Mouse (Mus musculus) limb, embryonic 13.5 days (tissue): ENCODE measurements around the gene Abca13. TPM values are rescaled to one million over a fixed set of nuclear protein-coding genes. Genes with fewer than 3 reads are reported as not detected.
"Not testable (repeated sequence)": the region's sequence is repeated elsewhere in the genome, so short reads cannot be mapped to it uniquely, and the experiment has no call there.

Source experiments
- ATAC-seq: fragments of 200-750 bp; cut with Nextera tagmentation; 2 replicates; pipeline ENCODE4 v1.8.0; 2017; ENCODE audit warnings: low read depth, moderate number of reproducible peaks, moderate TSS enrichment; ENCODE audit not compliant: low FRiP score
- H3K27ac ChIP-seq: fragments of 300-500 bp; sonication (generic); 2 replicates; pipeline ENCODE4 v1.5.1; 2015; ENCODE audit warnings: inconsistent platforms, mild to moderate bottlenecking, moderate library complexity
- H3K27me3 ChIP-seq: fragments of 300-500 bp; sonication (generic); 2 replicates; pipeline ENCODE4 v1.6.1; 2015; ENCODE audit warnings: mild to moderate bottlenecking, inconsistent platforms
- H3K36me3 ChIP-seq: fragments of 300-500 bp; sonication (generic); 2 replicates; pipeline ENCODE4 v1.6.1; 2015; ENCODE audit warnings: inconsistent platforms, mild to moderate bottlenecking, moderate library complexity
- H3K4me1 ChIP-seq: fragments of 300-500 bp; sonication (generic); 2 replicates; pipeline ENCODE4 v1.6.1; 2015; ENCODE audit warnings: inconsistent platforms
- H3K4me2 ChIP-seq: fragments of 300-500 bp; sonication (generic); replicated peaks from 2 replicates; pipeline ENCODE4 v1.6.1; 2015; ENCODE audit warnings: inconsistent platforms, mild to moderate bottlenecking, moderate library complexity
- H3K4me3 ChIP-seq: fragments of 300-500 bp; sonication (generic); 2 replicates; pipeline ENCODE4 v1.5.1; 2015; ENCODE audit warnings: moderate library complexity, mild to moderate bottlenecking, inconsistent platforms
- H3K9ac ChIP-seq: fragments of 300-500 bp; sonication (generic); 2 replicates; pipeline ENCODE4 v1.6.1; 2015; ENCODE audit warnings: mild to moderate bottlenecking, inconsistent platforms
- H3K9me3 ChIP-seq: fragments of 300-500 bp; sonication (generic); 2 replicates; pipeline ENCODE4 v1.6.1; 2016; ENCODE audit warnings: inconsistent platforms
- WGBS: fragments of 180-500 bp; shearing (Covaris S2); methylation state at CpG from one replicate; pipeline ENCODE4 v1.1.7; 2015; 5-methylcytosine and 5-hydroxymethylcytosine counted together
- polyA plus RNA-seq: library from polyadenylated mRNA; unstranded; fragments of >200 nt; fragmentation: Nextera tagmentation; extraction: Ambion mirVana; gene quantifications from 2 replicates; pipeline ENCODE4 v1.2.1, GENCODE M21; 2015

Gene Abca13
- polyA plus RNA-seq, 1 experiment from 2014 or later: 0.03 TPM

GRCm38 (mm10) chr11:9439781-9440180 is 248.0 kb downstream of the Abca13 start:
- Histone ChIP-seq H3K9ac (no peak overlapping the region), H3K4me3 (no peak overlapping the region), H3K27ac (no peak overlapping the region), H3K9me3 (no peaks in the 10 kb centered on the region), H3K27me3 (no peaks in the 10 kb centered on the region), H3K4me2 (no peak overlapping the region), H3K36me3 (no peaks in the 10 kb centered on the region), H3K4me1 (no peaks in the 10 kb centered on the region)
- ATAC-seq: no peak
- 79% methylated on average over 2 of the region's 2 CpGs for WGBS

- Histone ChIP-seq H3K27me3 (no peaks in the 10 kb centered on the region), H3K4me1 (no peaks in the 10 kb centered on the region), H3K27ac (no peak overlapping the region), H3K9ac (no peak overlapping the region), H3K4me3 (no peak overlapping the region), H3K4me2 (no peak overlapping the region), H3K36me3 (no peaks in the 10 kb centered on the region), H3K9me3 (no peaks in the 10 kb centered on the region)
- no peak for ATAC-seq
- 75% methylated on average over 4 of the region's 4 CpGs for WGBS
Measured at GRCm38 (mm10) chr11:9441192-9441591, 249.4 kb downstream of the Abca13 start.

DNA sequence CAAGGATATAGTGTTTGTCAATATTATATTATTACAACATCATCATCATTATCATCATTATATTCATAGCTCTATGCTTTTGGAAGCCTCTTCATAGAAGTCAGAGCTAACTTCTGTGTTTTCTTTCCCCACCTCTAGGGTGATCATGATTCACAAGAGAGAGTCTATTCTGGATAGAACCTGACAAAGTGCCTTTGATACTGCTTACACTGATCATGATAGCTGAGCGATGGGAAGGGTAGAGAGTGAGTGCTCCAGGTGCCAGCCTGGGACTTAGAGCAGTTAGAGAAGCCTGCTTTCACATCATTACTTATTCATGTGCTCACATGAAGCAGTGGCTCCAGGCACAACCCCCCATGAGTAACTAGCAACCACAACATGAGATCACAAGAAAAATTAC is 280.7 kb downstream of the Abca13 start:
- H3K4me3 ChIP-seq: no peak overlapping the region
- H3K4me2 ChIP-seq: no peak overlapping the region
- H3K9ac ChIP-seq: no peak overlapping the region
- H3K27ac ChIP-seq: no peak overlapping the region
- no peaks in the 10 kb centered on the region for H3K27me3 ChIP-seq
- H3K9me3 ChIP-seq: no peaks in the 10 kb centered on the region
- 95% methylated on average over 1 of the region's 1 CpGs for WGBS
- H3K4me1 ChIP-seq: no peaks in the 10 kb centered on the region
- ATAC-seq: no peak
- H3K36me3 ChIP-seq: no peaks in the 10 kb centered on the region

GRCm38 (mm10) chr11:9481511-9481910 is 289.8 kb downstream of the Abca13 start:
- H3K36me3 ChIP-seq: no peaks in the 10 kb centered on the region
- H3K4me3 ChIP-seq: no peak overlapping the region
- no peaks in the 10 kb centered on the region for H3K4me1 ChIP-seq
- H3K27me3 ChIP-seq: no peaks in the 10 kb centered on the region
- no peak for ATAC-seq
- peaks cover 3% of the 10 kb centered on the region; the same call in 1 of the 2 replicates for H3K9me3 ChIP-seq
- WGBS: 14% methylated on average over 6 of the region's 6 CpGs
- no peak overlapping the region for H3K4me2 ChIP-seq
- H3K27ac ChIP-seq: no peak overlapping the region
- no peak overlapping the region for H3K9ac ChIP-seq

DNA sequence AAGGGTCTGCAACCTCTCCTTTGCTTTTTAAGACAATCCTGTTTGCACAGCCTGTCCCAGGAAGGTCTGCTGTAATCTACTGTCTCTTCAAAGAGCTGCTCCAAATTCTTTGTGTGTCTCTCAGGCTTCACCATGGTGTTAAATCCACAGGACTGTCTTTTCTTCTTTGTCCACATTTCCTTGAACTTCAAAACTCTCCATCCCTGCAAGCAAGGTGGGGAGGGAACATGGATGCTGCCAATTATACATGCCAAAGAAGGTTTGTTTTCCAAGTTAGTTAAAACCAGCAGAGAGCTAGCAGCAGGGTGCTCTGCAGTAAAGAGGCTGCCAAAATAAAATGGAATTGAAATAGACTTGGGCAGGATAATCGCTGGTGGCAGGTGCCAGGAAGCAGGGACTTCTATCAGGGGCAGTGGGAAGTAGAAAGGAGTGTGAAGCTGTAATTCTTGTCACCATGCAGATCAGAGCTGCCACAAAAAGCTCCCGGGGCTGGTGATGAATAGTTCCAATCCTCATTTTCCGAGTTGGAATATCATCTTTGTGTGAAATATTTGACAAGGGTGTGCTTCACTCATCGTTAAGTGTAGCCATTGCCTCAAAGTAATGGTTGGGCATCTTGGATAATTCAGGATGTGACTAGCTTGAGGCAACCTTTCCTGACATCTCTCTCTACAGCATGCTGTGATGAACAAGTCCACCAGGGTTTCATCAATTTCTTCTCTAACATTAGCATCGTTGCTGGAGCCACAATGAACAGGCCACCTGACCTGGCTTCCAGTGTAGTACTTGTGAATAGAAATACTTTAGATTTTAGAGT is 308.8 kb downstream of the Abca13 start:
- ATAC-seq: no peak
- Histone ChIP-seq H3K9ac (no peak overlapping the region), H3K9me3 (no peaks in the 10 kb centered on the region), H3K4me1 (no peaks in the 10 kb centered on the region), H3K36me3 (no peaks in the 10 kb centered on the region), H3K27me3 (no peaks in the 10 kb centered on the region), H3K27ac (no peak overlapping the region), H3K4me3 (no peak overlapping the region), H3K4me2 (no peak overlapping the region)
- whole genome bisulfite sequencing: 41% methylated on average over 5 of the region's 5 CpGs

- ATAC-seq, H3K36me3 ChIP-seq, H3K4me2 ChIP-seq, H3K9ac ChIP-seq, H3K4me1 ChIP-seq, H3K9me3 ChIP-seq, H3K27ac ChIP-seq, H3K4me3 ChIP-seq, H3K27me3 ChIP-seq: not testable (repeated sequence)
- WGBS: 75% methylated on average over 2 of the region's 2 CpGs
Measured at GRCm38 (mm10) chr11:9514966-9515365, 323.2 kb downstream of the Abca13 start.

DNA sequence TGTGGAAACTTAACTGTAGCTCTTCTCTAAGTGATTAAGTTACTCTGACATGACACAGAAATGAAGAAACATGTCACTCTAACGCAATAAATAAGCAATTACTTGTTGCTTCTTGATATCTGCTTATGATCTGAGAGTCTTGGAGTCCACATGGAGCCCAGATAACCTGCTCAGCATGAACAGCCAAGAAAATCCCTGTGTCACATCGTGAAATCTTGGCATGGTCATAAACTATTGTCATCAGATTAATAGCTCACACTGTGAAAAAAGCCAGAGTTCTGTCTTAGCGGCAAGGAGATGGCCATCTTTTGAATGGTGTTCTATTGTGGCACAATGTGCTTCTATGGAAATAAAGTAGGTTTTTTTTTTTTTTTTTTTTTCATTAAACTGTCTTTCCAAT is 336.8 kb downstream of the Abca13 start:
- Histone ChIP-seq H3K4me1 (no peaks in the 10 kb centered on the region), H3K9ac (no peak overlapping the region), H3K36me3 (no peaks in the 10 kb centered on the region), H3K4me2 (no peak overlapping the region), H3K27me3 (no peaks in the 10 kb centered on the region), H3K27ac (no peak overlapping the region), H3K4me3 (no peak overlapping the region), H3K9me3 (no peaks in the 10 kb centered on the region)
- 60% methylated on average over 3 of the region's 3 CpGs for WGBS
- no peak for ATAC-seq

DNA sequence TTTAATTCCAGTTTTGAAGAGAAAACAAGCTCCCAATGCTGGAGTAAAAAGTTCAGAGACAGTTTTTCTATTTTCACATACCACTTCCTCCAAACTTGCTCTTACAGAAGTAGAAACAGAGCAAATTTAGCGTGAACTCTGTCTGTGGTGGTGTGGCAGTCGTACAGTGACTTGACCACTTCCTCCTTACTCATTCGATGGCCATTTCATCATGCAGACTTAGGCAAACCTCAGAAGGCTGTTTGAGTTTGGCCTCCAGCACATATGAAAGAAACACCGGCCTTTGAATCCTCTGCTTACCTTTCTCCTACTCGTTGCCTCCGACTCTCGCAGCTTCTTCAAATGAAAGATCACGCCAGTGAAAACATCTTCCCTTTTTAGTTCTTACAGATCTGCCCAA is 340.0 kb downstream of the Abca13 start:
- no peak for ATAC-seq
- Histone ChIP-seq H3K4me1 (no peaks in the 10 kb centered on the region), H3K9me3 (no peaks in the 10 kb centered on the region), H3K27ac (no peak overlapping the region), H3K4me2 (no peak overlapping the region), H3K36me3 (no peaks in the 10 kb centered on the region), H3K4me3 (no peak overlapping the region), H3K27me3 (no peaks in the 10 kb centered on the region), H3K9ac (no peak overlapping the region)
- WGBS: 87% methylated on average over 8 of the region's 8 CpGs

DNA sequence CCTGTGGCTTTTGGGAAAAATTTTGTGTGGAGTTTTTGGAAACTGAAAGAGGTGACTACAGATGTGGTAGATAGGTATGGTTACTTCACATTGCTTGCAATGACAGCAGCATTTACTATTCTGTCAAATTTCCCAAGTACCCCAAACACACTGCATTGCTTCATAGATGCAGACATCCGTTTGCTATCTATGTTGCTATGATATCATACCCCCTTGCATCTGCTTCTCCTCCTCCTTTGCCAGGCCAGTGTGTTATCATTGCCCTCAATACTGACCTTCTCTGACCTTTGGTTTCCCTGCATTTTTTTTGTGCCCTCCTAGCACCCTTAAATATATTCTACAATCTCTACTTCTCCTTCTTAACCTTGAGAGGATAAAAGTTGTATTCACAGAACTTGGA is 341.4 kb downstream of the Abca13 start:
- 75% methylated on average over 1 of the region's 1 CpGs for WGBS
- Histone ChIP-seq H3K27me3 (no peaks in the 10 kb centered on the region), H3K4me1 (no peaks in the 10 kb centered on the region), H3K9ac (no peak overlapping the region), H3K27ac (no peak overlapping the region), H3K9me3 (no peaks in the 10 kb centered on the region), H3K4me3 (no peak overlapping the region), H3K4me2 (no peak overlapping the region), H3K36me3 (no peaks in the 10 kb centered on the region)
- ATAC-seq: no peak

GRCm38 (mm10) chr11:9533658-9534202 is 342.0 kb downstream of the Abca13 start:
- no peaks in the 10 kb centered on the region for H3K27me3 ChIP-seq
- H3K36me3 ChIP-seq: no peaks in the 10 kb centered on the region
- 84% methylated on average over 1 of the region's 1 CpGs for WGBS
- H3K4me1 ChIP-seq: no peaks in the 10 kb centered on the region
- H3K4me3 ChIP-seq: no peak overlapping the region
- no peak overlapping the region for H3K27ac ChIP-seq
- no peak for ATAC-seq
- no peak overlapping the region for H3K9ac ChIP-seq
- no peak overlapping the region for H3K4me2 ChIP-seq
- no peaks in the 10 kb centered on the region for H3K9me3 ChIP-seq

DNA sequence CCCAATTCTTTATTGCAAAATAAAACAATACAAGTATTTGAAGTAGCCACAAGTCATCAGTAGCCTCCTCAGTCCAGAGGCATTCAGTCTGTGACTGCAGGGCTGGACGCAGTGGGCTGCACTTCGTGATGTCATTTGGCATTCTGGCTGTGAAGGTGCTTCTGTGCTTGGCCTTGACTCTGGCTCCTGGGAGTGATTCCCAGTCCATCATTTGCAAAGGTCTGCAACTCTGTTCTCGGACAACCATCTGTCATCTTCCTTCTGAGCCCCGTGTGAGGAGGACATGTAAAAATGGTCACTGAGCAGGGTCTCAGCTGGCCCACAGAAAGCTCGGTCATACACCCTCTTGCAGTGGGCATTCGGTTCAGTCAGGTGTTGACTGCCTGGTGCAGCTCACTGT is 345.1 kb downstream of the Abca13 start:
- 27% methylated on average over 6 of the region's 6 CpGs for WGBS
- Histone ChIP-seq H3K36me3 (no peaks in the 10 kb centered on the region), H3K9ac (no peak overlapping the region), H3K4me3 (no peak overlapping the region), H3K27me3 (no peaks in the 10 kb centered on the region), H3K4me1 (no peaks in the 10 kb centered on the region), H3K27ac (no peak overlapping the region), H3K4me2 (no peak overlapping the region), H3K9me3 (no peaks in the 10 kb centered on the region)
- ATAC-seq: no peak

- Histone ChIP-seq H3K36me3 (no peaks in the 10 kb centered on the region), H3K4me2 (no peak overlapping the region), H3K9me3 (no peaks in the 10 kb centered on the region), H3K9ac (no peak overlapping the region), H3K4me1 (no peaks in the 10 kb centered on the region), H3K4me3 (no peak overlapping the region), H3K27me3 (no peaks in the 10 kb centered on the region), H3K27ac (no peak overlapping the region)
- ATAC-seq: no peak; the same call in 1 of the 2 replicates
- 57% methylated on average over 1 of the region's 1 CpGs for WGBS
Measured at GRCm38 (mm10) chr11:9538328-9538727, 346.6 kb downstream of the Abca13 start.

DNA sequence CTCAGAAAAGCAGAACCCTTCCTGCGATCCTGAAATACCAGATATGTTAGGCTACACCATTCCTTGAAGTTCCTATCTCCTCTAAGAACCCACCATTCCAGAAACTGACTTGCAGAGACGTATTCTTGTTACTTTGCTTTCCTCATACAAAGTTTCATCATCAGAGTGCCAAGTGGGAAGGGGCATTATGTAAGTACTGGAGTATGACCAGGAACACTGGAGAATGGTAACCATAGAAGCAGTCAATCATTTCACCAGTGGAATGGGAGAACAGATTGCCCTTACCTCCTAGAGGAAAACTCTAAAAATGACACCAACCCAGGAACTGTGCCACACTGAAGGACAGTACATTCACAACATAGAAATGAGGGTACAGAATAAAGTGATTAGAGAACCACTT is 368.3 kb downstream of the Abca13 start:
- no peak overlapping the region for H3K27ac ChIP-seq
- ATAC-seq: no peak
- H3K9me3 ChIP-seq: no peaks in the 10 kb centered on the region
- H3K27me3 ChIP-seq: no peaks in the 10 kb centered on the region
- H3K4me2 ChIP-seq: no peak overlapping the region
- no peak overlapping the region for H3K4me3 ChIP-seq
- H3K36me3 ChIP-seq: no peaks in the 10 kb centered on the region
- 86% methylated on average over 2 of the region's 2 CpGs for WGBS
- no peaks in the 10 kb centered on the region for H3K4me1 ChIP-seq
- no peak overlapping the region for H3K9ac ChIP-seq
